27 mouse cellular contexts compared by ENCODE assay signal in the genomic region with DNA sequence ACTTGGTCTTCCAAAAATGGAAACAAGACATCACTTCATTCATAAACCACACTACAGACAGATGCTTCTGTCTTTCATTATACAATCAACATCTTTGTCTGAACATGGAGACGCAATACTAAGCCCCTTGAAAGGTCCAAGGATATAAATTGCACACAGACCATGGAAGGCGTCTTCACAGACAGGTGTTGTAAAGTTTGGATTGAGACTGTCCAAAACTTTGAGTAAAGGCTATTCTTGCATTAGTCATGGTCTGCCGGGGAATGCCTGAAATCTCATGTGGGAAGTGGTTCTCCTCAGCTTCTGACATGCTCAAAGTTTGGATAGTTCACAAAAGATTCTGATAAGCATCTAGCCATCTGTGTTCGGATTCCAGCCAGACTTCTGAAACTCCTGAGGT.
"Had no signal": no experiment of that assay in that cellular context is flagged by ENCODE, and none has a peak within 500 bp of the region (broad histone marks: within the 10 kb centered on the region; RNA-seq: fewer than 3 reads in every experiment).

No protein-coding gene starts in this region.

- H3K4me3 ChIP-seq: embryonic facial prominence, embryonic 12.5 days; embryonic facial prominence, embryonic 13.5 days; erythroblast, embryonic 14.5 days; forebrain, embryonic 10.5 days; forebrain, embryonic 12.5 days; forebrain, embryonic 13.5 days; forebrain, embryonic 15.5 days; gastrocnemius, adult 2 months; heart, adult 2 months; heart, embryonic 10.5 days had no signal

- ATAC-seq: forebrain, embryonic 13.5 days; forebrain, embryonic 14.5 days; forebrain, embryonic 15.5 days; forebrain, embryonic 16.5 days; forebrain, postnatal 0 days had no signal

- H3K4me2 ChIP-seq: embryonic facial prominence, embryonic 12.5 days; embryonic facial prominence, embryonic 13.5 days; forebrain, embryonic 12.5 days; forebrain, embryonic 13.5 days; forebrain, embryonic 15.5 days had no signal

- H3K27me3 ChIP-seq: embryonic facial prominence, embryonic 12.5 days; embryonic facial prominence, embryonic 13.5 days; forebrain, embryonic 12.5 days; forebrain, embryonic 13.5 days; forebrain, embryonic 15.5 days had no signal

- DNase-seq: cerebellum, adult 2 months; cerebellum, adult 8-10 months; cerebellum, adult 9-10 months; cerebellum, adult 9-11 months; cerebellum, postnatal 10 days; cerebellum, postnatal 25 days; cerebellum, postnatal 36 days; embryo, embryonic 11 days; forebrain, postnatal 0 days; gastrocnemius, adult 2 months; gastrocnemius, postnatal 10 days; gastrocnemius, postnatal 14 days; gastrocnemius, postnatal 25 days; gastrocnemius, postnatal 36 days; heart, adult 11 months; heart, adult 18-20 months; heart, adult 2 months had no signal

- H3K27ac ChIP-seq: embryonic facial prominence, embryonic 12.5 days; embryonic facial prominence, embryonic 13.5 days; forebrain, embryonic 10.5 days; forebrain, embryonic 12.5 days; forebrain, embryonic 13.5 days; forebrain, embryonic 15.5 days; gastrocnemius, adult 2 months; heart, adult 2 months; heart, embryonic 10.5 days had no signal

- H3K9me3 ChIP-seq: embryonic facial prominence, embryonic 12.5 days; embryonic facial prominence, embryonic 13.5 days; forebrain, embryonic 10.5 days; forebrain, embryonic 12.5 days; forebrain, embryonic 13.5 days; forebrain, embryonic 15.5 days; heart, embryonic 10.5 days had no signal

- H3K9ac ChIP-seq: embryonic facial prominence, embryonic 12.5 days; embryonic facial prominence, embryonic 13.5 days; forebrain, embryonic 12.5 days; forebrain, embryonic 13.5 days; forebrain, embryonic 15.5 days; forebrain, postnatal 0 days had no signal

- H3K36me3 ChIP-seq: embryonic facial prominence, embryonic 12.5 days; embryonic facial prominence, embryonic 13.5 days; forebrain, embryonic 10.5 days; forebrain, embryonic 12.5 days; forebrain, embryonic 15.5 days; heart, embryonic 10.5 days had no signal

- H3K4me1 ChIP-seq: embryonic facial prominence, embryonic 12.5 days; embryonic facial prominence, embryonic 13.5 days; forebrain, embryonic 10.5 days; forebrain, embryonic 12.5 days; forebrain, embryonic 13.5 days; forebrain, embryonic 15.5 days; heart, embryonic 10.5 days had no signal
